Mouse (Mus musculus) cerebellum, postnatal 4 days (tissue): ENCODE measurements around the gene Gm26938.

Experiments
- DNase-seq, 2 experiments: peaks; one replicate each; pipeline ENCODE4 v3.0.0; 2022; ENCODE audit warnings: low spot score in 2 of 2, mixed read lengths in 1 of 2

Gene Gm26938

GRCm38 (mm10) chr5:139826357-139827055 is at the start of gene Gm26938, which contains the start of gene Psmg3:
Gene Gm26938 (minus strand): TSS chr5:139826407.
Gene Psmg3 (minus strand): TSS chr5:139826885.
- DNase-seq: peak; percentile 92 to 96

DNA sequence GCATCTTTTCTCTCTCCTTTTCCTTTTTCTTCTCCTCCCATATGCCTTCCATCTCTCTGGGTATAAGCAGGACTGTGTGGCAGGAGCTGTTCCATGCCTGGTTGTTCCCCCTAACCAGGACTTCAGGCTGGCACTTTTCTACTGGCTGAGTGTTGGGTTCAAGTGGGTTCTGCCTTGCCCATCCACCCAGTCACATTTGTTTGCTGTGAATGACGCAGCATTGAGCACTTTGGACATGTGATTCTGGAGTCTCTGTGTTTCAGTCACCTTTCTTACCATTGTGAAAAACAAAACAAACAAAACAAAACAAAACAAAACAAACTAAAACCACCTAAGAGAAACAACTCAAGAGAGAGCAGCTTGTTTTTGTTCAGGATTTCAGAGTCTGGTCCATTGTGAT is 45.3 kb upstream of the Gm26938 start:
- DNase-seq: no peak

DNA sequence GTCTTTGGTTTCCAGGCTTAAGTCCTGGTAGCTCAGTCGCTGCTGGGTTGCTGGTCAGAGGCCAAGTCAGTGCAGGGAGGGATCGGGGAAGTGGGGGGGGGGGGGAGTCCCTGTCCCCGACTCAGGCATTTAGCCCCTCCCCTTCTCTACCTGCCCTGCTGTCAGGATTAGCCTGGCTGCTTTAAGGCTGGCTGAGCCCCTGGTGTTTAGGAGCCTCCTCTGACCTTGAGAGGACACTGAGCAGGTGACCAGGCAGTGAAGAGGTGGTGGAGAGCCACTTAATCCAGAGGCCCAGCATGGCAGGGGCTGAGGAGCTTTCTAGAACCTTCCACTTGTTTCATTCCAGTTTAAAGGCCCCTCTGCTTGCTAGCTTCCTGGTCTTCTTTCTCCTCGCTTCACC is 44.7 kb upstream of the Gm26938 start:
- no peak for DNase-seq

DNA sequence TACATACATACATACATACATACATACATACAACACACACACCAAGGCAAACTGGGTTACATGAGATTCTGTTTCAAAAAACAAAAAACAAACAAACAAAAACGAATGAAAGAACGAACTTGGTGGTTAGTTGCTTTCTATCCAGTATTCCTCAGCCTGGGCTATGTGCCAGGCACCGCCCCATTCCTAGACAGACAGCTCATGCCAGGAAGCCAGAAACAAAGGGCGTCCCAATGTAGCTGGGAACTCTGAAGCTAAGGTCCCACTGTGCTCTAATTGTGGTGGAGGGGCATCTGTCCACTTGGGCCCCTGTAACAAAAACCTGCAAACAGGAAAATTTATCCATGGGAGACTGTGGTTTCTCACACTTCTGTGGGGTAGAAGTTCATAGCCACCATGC is 36.6 kb upstream of the Gm26938 start:
- DNase-seq: peak in 1 of 2 experiments; percentile 58

DNA sequence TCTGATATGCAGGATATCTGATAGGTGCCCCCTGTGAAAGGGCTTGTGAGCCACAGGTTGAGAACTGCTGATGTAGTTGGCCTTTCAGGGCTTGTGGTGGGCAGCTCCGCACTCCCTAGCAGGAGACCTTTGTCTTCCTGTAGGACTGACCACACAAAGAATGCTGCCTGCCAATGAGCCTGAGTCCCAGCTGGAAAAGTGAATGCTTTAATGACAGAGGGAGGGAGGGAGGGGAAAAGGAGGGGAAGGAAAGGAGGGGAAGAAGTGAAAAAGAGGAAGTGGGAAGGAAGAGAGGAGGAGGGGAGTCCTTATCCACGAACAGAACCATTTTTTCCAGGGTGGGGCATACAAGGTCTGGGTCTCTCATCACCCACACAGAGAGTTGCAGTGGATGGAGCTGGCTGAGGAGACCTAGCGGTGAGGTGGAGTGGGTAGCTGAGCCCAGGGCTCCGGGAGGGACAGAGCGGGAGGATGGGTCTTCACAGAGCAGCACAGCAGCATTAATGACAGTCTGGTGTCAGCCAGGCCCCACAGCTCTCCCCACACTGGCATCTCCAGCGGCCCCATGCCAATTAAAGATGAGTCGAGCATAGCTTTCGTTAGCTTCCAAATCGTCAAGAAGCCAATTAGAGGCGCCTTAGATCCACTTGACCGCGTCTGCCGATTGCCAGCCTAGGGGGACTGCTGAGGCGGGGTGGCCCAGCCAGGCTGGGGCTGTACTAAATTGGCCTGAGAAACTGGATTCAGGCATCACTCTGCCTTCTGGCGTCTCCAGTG is 34.3 kb upstream of the Gm26938 start:
- DNase-seq: peak in 1 of 2 experiments; percentile 49

GRCm38 (mm10) chr5:139849626-139850320 is 23.6 kb upstream of the Gm26938 start:
- DNase-seq: no peak

- DNase-seq: no peak
These were observed 12.9 kb upstream of the Gm26938 start for GRCm38 (mm10) chr5:139839142-139839541.

DNA sequence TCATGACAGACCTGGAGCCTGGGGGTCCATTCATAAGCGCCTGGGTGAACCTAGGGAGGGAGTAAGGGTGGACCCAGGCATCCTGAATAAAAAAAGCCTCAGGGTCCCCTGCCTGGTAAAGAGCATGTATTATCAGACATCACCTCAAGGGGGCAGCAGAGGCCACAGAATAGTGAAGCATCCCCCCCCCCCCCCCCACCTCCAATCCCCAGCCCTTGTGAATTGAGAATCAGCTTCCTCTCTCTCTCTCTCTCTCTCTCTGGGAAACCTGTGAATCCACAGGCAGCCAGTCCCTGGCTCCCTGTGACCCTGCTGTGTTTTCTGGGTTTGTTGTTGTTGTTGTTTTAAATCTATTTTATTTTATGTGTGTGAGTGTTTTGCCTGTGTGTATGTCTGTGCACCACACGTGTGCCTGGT is 12.3 kb upstream of the Gm26938 start:
- DNase-seq: peak; percentile 59 to 72

DNA sequence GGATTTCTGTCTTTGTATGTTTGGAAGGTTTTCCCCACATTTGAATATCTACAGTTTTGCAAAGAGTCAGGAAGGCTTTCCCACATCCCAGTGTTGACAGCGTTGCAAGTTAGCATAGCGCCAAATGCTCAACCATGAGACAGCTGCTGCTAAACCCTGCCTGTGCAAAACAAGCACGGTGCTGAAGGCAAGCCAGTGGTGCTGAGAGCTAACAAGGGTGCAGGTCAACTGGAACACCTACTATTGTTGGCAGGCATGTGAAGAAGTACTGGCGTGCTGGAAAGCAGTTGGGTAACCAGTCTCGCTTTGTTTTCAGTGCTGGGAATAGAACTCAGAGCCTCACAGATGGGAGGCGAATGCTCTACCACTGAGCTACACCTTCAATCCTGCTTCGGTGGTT is 9.5 kb upstream of the Gm26938 start:
- DNase-seq: no peak

- no peak for DNase-seq
These were observed 5.9 kb upstream of the Gm26938 start for GRCm38 (mm10) chr5:139832125-139832524.

DNA sequence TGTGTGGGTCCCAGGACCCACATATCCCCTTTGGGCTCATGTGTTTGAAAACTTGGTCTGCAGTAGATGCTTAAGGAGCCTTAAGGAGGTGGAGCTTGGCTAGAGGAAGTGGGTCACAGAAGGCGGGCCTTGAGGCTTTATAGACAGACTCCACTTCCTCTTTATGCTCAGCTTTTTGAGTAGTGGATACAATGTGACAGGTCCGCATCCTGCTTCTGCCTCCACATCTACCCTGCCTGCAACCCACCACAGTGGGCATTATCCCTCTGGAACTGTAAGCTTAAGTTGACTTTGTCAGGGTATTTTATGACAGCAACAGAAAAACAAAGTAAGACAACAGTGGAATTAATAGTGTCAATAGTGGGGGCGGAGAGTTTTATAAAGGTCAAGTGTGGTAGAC is 4.5 kb upstream of the Gm26938 start:
- no peak for DNase-seq

- no peak for DNase-seq
These were observed 3.2 kb upstream of the Gm26938 start for GRCm38 (mm10) chr5:139829384-139829783.

GRCm38 (mm10) chr5:139827593-139827992 is 1.4 kb upstream of the Gm26938 start:
- no peak for DNase-seq

DNA sequence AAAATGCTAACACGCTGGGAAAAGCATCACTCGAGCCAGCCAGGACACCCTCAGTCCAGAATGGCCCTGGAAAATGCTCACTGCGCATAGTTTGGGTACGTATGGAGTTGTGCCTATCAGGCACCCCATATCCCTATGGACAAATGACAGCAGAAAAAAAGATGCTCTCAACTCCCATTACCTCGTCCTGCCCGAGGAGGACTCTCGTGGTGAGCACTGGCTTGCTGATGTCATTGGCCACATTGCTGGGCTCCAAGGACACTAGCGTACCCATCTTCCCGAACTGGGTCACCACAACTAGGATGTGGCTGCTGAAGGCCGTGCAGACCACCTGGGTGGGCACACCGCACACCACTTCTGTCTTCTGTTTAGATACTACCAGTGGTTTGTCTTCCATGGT is 260 bp downstream of the Gm26938 start:
- DNase-seq: no peak

GRCm38 (mm10) chr5:139824531-139824930 is 1.7 kb downstream of the Gm26938 start:
- DNase-seq: no peak

GRCm38 (mm10) chr5:139821466-139822459 is 4.4 kb downstream of the Gm26938 start:
- DNase-seq: no peak

DNA sequence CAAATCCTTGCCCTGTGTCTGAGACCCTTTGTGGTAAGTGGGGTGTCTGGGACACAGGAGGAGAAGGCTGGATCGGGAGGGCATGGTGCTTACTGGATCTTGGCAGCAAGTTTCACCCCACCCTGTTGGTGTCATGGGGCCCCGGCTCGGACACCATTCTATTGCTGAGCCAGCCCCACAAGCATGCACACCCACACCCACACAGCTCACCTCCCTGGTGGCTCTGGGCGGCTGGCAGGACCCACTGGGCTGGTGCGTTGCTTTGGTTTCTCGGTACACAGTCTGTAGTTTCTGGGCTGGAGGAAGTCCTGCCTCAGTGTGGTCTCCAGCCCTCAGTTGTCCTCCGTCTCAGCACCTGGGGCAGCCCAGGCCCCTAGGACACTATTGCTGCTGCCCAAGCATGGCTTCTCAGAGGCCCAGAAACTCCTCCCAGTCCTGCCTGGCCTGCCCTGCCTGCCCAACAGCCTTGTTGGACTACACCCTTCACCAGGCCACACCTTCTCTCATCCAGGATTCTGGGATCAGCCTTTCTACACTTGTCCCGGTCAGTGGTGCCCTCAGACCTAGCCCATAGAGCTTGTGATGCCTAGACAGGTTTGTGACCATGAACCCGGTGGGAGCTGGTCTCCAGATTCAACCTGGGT is 6.5 kb downstream of the Gm26938 start, which contains the start of gene Tmem184a:
Gene Tmem184a (minus strand): TSS at position 380 of the 644 bp plus-strand sequence.
- no peak for DNase-seq

- DNase-seq: no peak
These were observed 7.4 kb downstream of the Gm26938 start for GRCm38 (mm10) chr5:139818801-139819200.

DNA sequence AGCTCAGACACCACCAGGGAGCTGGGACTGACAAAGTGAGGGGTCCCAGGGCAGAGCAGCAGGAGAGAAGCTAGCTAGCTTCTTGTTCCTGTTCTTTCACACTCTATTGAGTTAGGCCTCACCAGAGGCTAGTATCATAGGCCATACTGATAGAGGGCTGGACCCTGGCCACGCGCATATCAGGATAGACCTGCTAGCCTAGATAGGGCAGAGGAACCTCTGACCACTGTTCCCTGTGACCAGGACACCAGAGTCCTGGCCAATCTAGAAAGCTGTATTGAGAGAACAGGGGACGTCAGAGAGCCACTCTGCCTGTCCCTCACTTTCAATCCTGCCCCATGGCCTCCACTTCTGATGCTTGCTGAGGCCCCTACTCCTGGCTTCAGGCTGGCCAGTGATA is 8.2 kb downstream of the Gm26938 start:
- no peak for DNase-seq

- no peak for DNase-seq
These were observed 8.9 kb downstream of the Gm26938 start for GRCm38 (mm10) chr5:139817292-139817691.

DNA sequence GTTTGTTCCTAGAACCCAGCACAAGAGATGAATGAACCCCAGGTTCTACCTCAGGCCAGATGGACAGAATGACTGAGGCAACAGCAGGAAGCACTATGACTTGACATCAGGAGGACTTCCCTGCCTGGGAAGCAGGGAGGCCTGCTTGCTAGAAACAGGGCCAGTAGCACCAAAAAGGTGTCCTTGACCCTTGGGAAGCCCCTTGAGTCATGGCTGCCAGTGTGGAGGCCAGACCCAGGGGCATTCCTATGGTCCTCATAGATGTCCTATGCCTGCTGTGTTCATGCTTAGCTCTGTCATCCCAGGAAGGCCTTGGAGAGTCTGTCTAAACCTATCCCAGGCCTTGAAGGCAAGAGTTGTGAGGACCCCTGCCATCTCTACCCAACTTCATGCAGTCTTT is 9.8 kb downstream of the Gm26938 start:
- no peak for DNase-seq
